Mouse (Mus musculus) lung, embryonic 14.5 days (tissue): ENCODE results near the gene Bbs12. TPM values are rescaled to one million over a fixed set of nuclear protein-coding genes. Genes with fewer than 3 reads are reported as not detected.

Experiments
- ATAC-seq: fragments of 200-750 bp; cut with Nextera tagmentation; 2 replicates; pipeline ENCODE4 v1.8.0; 2017; ENCODE audit warnings: mild to moderate bottlenecking, moderate TSS enrichment, moderate library complexity; ENCODE audit not compliant: insufficient read depth
- DNase-seq: peaks from one replicate; pipeline ENCODE4 v3.0.0-alpha.2; 2015
- H3K27ac ChIP-seq: fragments of 300-500 bp; sonication (generic); 2 replicates; pipeline ENCODE4 v1.5.1; 2014; ENCODE audit warnings: low read depth, mild to moderate bottlenecking, moderate library complexity
- H3K27me3 ChIP-seq: fragments of 300-500 bp; sonication (generic); 2 replicates; pipeline ENCODE4 v1.6.1; 2014; ENCODE audit warnings: low read length, control low read depth; ENCODE audit not compliant: insufficient read depth
- H3K36me3 ChIP-seq: fragments of 300-500 bp; sonication (generic); 2 replicates; pipeline ENCODE4 v1.6.1; 2014; ENCODE audit warnings: control low read depth; ENCODE audit not compliant: insufficient read depth
- H3K4me1 ChIP-seq: fragments of 300-500 bp; sonication (generic); 2 replicates; pipeline ENCODE4 v1.6.1; 2014; ENCODE audit warnings: antibody characterized with exemption, control low read depth; ENCODE audit not compliant: insufficient read depth
- H3K4me2 ChIP-seq: fragments of 300-500 bp; sonication (generic); 2 replicates; pipeline ENCODE4 v1.6.1; 2014; ENCODE audit warnings: mild to moderate bottlenecking
- H3K4me3 ChIP-seq: fragments of 300-500 bp; sonication (generic); 2 replicates; pipeline ENCODE4 v1.5.1; 2014; ENCODE audit warnings: low read depth, low read length
- H3K9ac ChIP-seq: fragments of 300-500 bp; sonication (generic); 2 replicates; pipeline ENCODE4 v1.6.1; 2014
- H3K9me3 ChIP-seq: fragments of 300-500 bp; sonication (generic); 2 replicates; pipeline ENCODE4 v1.6.1; 2016; ENCODE audit warnings: low read depth, low read length, control low read depth
- CTCF ChIP-seq: IDR thresholded peaks from 2 replicates; pipeline ENCODE4 v1.5.1; 2016; ENCODE audit warnings: antibody characterized with exemption, low read depth
- WGBS: fragments of 180-500 bp; shearing (Covaris S2); extraction: QIAGEN DNeasy Blood & Tissue Kit; methylation state at CpG from one replicate; pipeline ENCODE4 v1.1.7; 2014; 5-methylcytosine and 5-hydroxymethylcytosine counted together
- polyA plus RNA-seq: library from polyadenylated mRNA; unstranded; fragments of >200 nt; fragmentation: Nextera tagmentation; extraction: Ambion mirVana; gene quantifications from 2 replicates; pipeline ENCODE4 v1.2.1, GENCODE M21; 2014

The Bbs12 gene
- polyA plus RNA-seq, 1 experiment from 2014 or later = 8.6 TPM

DNA sequence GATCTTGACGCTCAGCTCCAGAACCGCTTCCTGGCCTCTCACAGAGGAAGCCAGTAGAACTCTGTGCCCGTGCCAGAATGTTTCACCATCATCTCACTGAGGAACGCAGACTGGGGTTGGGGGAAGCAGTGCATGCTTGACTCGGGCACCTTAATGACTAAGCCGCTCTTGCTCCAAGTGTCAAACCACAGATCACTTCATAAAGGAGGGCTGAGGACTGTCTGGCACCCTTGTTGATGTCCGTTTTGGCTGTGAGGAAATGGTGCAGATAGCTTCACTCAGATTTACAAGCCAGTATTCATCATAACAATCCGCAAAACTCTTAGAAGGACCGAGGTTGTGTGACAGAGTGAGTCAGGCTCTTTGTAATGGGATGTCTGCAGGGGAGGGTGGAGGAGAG, 48.4 kb downstream of the Bbs12 start:
- no peak for TF ChIP-seq CTCF
- ATAC-seq (no peak), DNase-seq (peak; percentile 52)

DNA sequence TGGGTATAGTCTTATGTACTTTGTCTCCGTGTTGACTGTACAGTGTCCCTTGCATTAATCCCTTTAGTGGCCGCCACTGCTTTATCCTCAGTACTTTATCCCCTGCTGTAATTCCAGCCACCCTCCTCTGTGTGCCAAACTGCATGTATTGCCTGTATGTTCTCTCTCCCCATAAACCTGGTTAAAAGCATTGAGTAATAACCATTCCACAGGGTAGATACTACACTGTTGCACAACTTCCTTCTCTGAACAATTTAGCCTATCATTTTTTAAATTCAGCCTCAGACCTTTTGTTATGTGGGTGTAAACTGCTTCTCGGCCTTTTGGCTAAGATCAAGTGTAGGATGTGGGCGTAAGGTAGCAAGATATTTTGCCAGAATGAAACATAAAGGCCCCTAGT, 52.8 kb downstream of the Bbs12 start:
- H3K4me2 ChIP-seq = no peak overlapping the region
- no peaks in the 10 kb centered on the region for H3K36me3 ChIP-seq
- H3K27me3 ChIP-seq = no peaks in the 10 kb centered on the region
- DNase-seq (no peak), ATAC-seq (no peak)
- no peak overlapping the region for H3K9ac ChIP-seq
- WGBS = 80% methylated on average over 4 of the region's 4 CpGs
- no peak overlapping the region for H3K27ac ChIP-seq
- peaks cover 6% of the 10 kb centered on the region; the same call in 1 of the 2 replicates for H3K4me1 ChIP-seq
- H3K4me3 ChIP-seq = no peak overlapping the region
- no peaks in the 10 kb centered on the region for H3K9me3 ChIP-seq
- no peak for TF ChIP-seq CTCF

More for the DNA sequence above, 48.4 kb downstream of the Bbs12 start:
- H3K27ac ChIP-seq = no peak overlapping the region
- no peak overlapping the region for H3K4me2 ChIP-seq
- no peaks in the 10 kb centered on the region for H3K27me3 ChIP-seq
- H3K4me3 ChIP-seq = no peak overlapping the region
- no peaks in the 10 kb centered on the region for H3K9me3 ChIP-seq
- no peaks in the 10 kb centered on the region for H3K4me1 ChIP-seq
- no peak overlapping the region for H3K9ac ChIP-seq
- WGBS = 59% methylated on average over 9 of the region's 9 CpGs
- no peaks in the 10 kb centered on the region for H3K36me3 ChIP-seq

DNA sequence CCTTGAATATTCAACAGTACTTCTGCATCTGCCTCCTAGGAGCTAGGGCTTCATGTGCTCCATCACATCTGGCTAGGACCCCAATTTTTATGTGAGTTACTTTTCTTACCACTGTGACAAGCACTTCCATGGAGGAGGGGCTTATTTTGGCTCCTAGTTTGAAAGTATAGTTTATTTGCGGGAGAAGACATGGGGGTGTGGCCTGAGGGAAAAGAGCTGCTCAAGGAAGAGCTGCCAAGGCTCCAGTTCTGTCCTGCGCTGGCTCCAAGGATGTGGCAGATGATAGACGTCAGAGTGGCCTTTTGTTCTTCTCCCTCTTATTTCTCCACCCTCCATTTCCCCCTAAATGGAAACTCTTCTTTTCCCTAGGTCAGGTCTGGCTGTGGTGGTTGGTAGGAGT, 53.6 kb downstream of the Bbs12 start:
- Histone ChIP-seq H3K27ac (peak overlapping the region; percentile 72), H3K27me3 (no peaks in the 10 kb centered on the region), H3K36me3 (no peaks in the 10 kb centered on the region), H3K4me3 (no peak overlapping the region), H3K9ac (no peak overlapping the region), H3K9me3 (no peaks in the 10 kb centered on the region), H3K4me1 (peaks cover 6% of the 10 kb centered on the region; the same call in 1 of the 2 replicates), H3K4me2 (no peak overlapping the region)
- DNase-seq (peak; percentile 91), ATAC-seq (peak; percentile 92)
- no peak for TF ChIP-seq CTCF
- WGBS = 32% methylated on average over 3 of the region's 3 CpGs

DNA sequence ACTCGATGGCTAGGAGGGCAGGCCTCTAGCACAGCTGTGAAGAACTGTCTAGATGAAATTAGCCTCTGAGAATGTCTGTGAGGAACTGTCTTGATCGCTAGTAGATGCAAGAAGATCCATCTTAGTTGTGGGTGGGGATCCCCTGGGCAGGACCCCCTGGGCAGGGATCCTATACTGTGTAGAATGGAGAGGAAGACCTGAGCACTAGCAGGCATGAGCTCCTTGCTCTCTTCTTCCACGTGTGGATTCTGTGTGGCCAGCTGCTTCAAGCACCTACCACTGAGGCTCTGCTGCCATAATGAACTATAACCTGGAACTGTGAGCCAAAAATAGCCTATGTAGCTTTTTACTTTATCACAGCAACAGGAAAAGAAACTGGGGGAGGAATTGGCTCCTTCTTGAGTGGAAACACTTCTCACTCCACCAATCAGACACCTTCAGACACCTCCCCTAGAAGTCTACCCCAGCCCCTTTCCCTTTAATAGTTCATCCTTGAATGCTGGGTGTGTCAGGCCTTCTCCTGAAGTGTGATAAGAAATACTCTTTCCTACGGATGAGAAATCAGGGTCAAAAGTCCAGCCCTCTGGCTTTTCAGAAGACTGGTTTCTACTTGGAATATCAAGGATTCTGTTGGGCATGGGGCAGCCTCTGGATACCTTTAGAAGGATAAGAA, 54.2 kb downstream of the Bbs12 start:
- Histone ChIP-seq H3K36me3 (no peaks in the 10 kb centered on the region), H3K27me3 (no peaks in the 10 kb centered on the region), H3K9me3 (no peaks in the 10 kb centered on the region), H3K4me1 (peaks cover 6% of the 10 kb centered on the region; the same call in 1 of the 2 replicates), H3K4me3 (no peak overlapping the region), H3K27ac (peak overlapping the region; percentile 72), H3K9ac (no peak overlapping the region), H3K4me2 (no peak overlapping the region)
- TF ChIP-seq CTCF = no peak
- DNase-seq (no peak), ATAC-seq (peak; percentile 79)
- 32% methylated on average over 4 of the region's 4 CpGs for WGBS

DNA sequence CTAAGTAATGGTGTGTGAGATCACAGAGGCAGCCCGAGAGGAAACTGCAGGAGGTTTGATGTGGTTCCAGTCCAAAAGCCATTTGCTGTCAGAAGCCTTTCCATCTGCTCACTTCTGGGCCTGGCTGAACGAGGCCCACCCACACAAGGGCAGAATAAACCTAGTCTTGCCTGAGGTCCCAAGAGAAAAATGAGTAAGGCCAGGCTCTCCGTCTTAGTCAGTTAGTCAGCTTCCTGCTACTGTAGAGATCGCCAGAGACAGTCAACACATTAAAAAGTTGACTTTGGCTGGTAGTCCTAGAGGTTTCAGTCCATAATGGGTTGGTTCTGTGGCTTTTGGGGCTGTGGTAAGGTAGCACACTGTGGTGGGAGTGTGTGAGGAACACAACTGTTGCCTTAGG, 58.1 kb downstream of the Bbs12 start:
- Histone ChIP-seq H3K36me3 (no peaks in the 10 kb centered on the region), H3K27me3 (no peaks in the 10 kb centered on the region), H3K4me1 (peaks cover 6% of the 10 kb centered on the region; the same call in 1 of the 2 replicates), H3K9me3 (no peaks in the 10 kb centered on the region), H3K27ac (no peak overlapping the region), H3K9ac (no peak overlapping the region), H3K4me3 (no peak overlapping the region), H3K4me2 (no peak overlapping the region)
- no peak for ATAC-seq
- no peak for DNase-seq
- 50% methylated on average over 4 of the region's 4 CpGs for WGBS
- no peak for TF ChIP-seq CTCF

Other genes with a start within 250 kb of the Bbs12 start
- gene Adad1, start 249.0 kb upstream of the Bbs12 start, polyA plus RNA-seq = 0.33 and 0.46 TPM in 2 replicates
- gene Il2, start 186.6 kb upstream of the Bbs12 start, polyA plus RNA-seq = 0.28 and 0.33 TPM in 2 replicates
- gene Il21, start 79.9 kb upstream of the Bbs12 start, polyA plus RNA-seq = not detected in 2 replicates
- 2.6 TPM in 2 replicates for gene Cetn4, start 154 bp downstream of the Bbs12 start, polyA plus RNA-seq
- gene Fgf2, start 35.8 kb downstream of the Bbs12 start, polyA plus RNA-seq = 2.9 and 4.1 TPM in 2 replicates
- gene Spata5, start 107.3 kb downstream of the Bbs12 start, polyA plus RNA-seq = 36.9 and 42.0 TPM in 2 replicates
- gene Nudt6, start 107.7 kb downstream of the Bbs12 start, polyA plus RNA-seq = 4.6 and 7.4 TPM in 2 replicates